Mouse (Mus musculus) lung, postnatal 0 days (tissue): ENCODE measurements around the gene Kcnd3. TPM values are rescaled to one million over a fixed set of nuclear protein-coding genes. Genes with fewer than 3 reads are reported as not detected.

Experiments used
- ATAC-seq: fragments of 200-750 bp; cut with Nextera tagmentation; 2 replicates; pipeline ENCODE4 v1.8.0; 2017; ENCODE audit warnings: moderate library complexity
- DNase-seq: peaks from one replicate; pipeline ENCODE4 v3.0.0-alpha.2; 2016; ENCODE audit warnings: low spot score
- H3K27ac ChIP-seq: fragments of 300-500 bp; sonication (generic); 2 replicates; pipeline ENCODE4 v1.5.1; 2014; ENCODE audit warnings: antibody characterized with exemption, mild to moderate bottlenecking, low read length, mixed read lengths
- H3K27me3 ChIP-seq: fragments of 300-500 bp; sonication (generic); replicated peaks from 2 replicates; pipeline ENCODE4 v1.6.1; 2014; ENCODE audit warnings: low read length, mixed read lengths; ENCODE audit not compliant: insufficient read depth
- H3K36me3 ChIP-seq: fragments of 300-500 bp; sonication (generic); 2 replicates; pipeline ENCODE4 v1.6.1; 2014; ENCODE audit warnings: low read length, mixed read lengths; ENCODE audit not compliant: insufficient read depth
- H3K4me1 ChIP-seq: fragments of 300-500 bp; sonication (generic); 2 replicates; pipeline ENCODE4 v1.6.1; 2014; ENCODE audit warnings: antibody characterized with exemption, low read depth, low read length, mixed read lengths; ENCODE audit not compliant: insufficient read depth
- H3K4me2 ChIP-seq: fragments of 300-500 bp; sonication (generic); replicated peaks from 2 replicates; pipeline ENCODE4 v1.6.1; 2014; ENCODE audit warnings: low read depth, mild to moderate bottlenecking, low read length, moderate library complexity, mixed read lengths
- H3K4me3 ChIP-seq: fragments of 300-500 bp; sonication (generic); 2 replicates; pipeline ENCODE4 v1.5.1; 2014; ENCODE audit warnings: low read depth, low read length
- H3K9ac ChIP-seq: fragments of 300-500 bp; sonication (generic); replicated peaks from 2 replicates; pipeline ENCODE4 v1.6.1; 2014; ENCODE audit warnings: low read depth, mild to moderate bottlenecking
- H3K9me3 ChIP-seq: fragments of 300-500 bp; sonication (generic); 2 replicates; pipeline ENCODE4 v1.6.1; 2016; ENCODE audit warnings: low read length, mixed read lengths
- CTCF ChIP-seq: IDR thresholded peaks from 2 replicates; pipeline ENCODE4 v1.5.1; 2016; ENCODE audit warnings: antibody characterized with exemption, mild to moderate bottlenecking
- EP300 ChIP-seq: IDR thresholded peaks from 2 replicates; pipeline ENCODE4 v1.6.1; 2016; ENCODE audit warnings: antibody characterized with exemption, mild to moderate bottlenecking, control low read depth
- WGBS: fragments of 180-500 bp; shearing (Covaris S2); extraction: QIAGEN DNeasy Blood & Tissue Kit; methylation state at CpG from one replicate; pipeline ENCODE4 v1.1.7; 2014; 5-methylcytosine and 5-hydroxymethylcytosine counted together
- polyA plus RNA-seq: library from polyadenylated mRNA; unstranded; fragments of >200 nt; fragmentation: Nextera tagmentation; extraction: Ambion mirVana; gene quantifications from 2 replicates; pipeline ENCODE4 v1.2.1, GENCODE M21; 2015

The Kcnd3 gene
- polyA plus RNA-seq, 1 experiment from 2014 or later: 0.13 TPM

DNA sequence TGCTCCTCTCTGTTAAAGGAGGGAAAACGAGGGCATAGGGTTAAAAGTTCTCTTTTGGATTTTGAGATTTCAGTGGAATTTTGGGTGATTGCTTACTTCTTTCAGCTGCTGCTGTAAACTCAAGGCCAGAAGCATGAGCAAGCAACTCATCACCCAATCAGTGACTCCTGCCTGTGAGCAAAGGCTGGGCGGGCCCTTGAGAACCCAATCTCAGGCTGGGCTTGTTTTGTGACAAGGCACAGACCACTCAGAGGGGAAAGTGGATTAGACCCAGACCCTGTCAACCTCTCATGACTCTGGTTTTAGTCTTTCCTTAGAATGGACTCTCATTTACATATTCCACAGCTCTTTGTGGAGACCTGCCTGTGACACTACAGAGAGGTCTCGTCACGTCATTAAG, 28.7 kb upstream of the Kcnd3 start:
- Histone ChIP-seq H3K4me3 (no peak overlapping the region), H3K36me3 (no peaks in the 10 kb centered on the region), H3K4me2 (no peak overlapping the region), H3K9me3 (no peaks in the 10 kb centered on the region), H3K4me1 (no peaks in the 10 kb centered on the region), H3K27me3 (no peaks in the 10 kb centered on the region), H3K9ac (no peak overlapping the region), H3K27ac (no peak overlapping the region)
- ATAC-seq: peak; percentile 43; the same call in 1 of the 2 replicates
- peak; percentile 32 for DNase-seq
- TF ChIP-seq EP300 (no peak), CTCF (no peak)
- WGBS: 59% methylated on average over 4 of the region's 4 CpGs

DNA sequence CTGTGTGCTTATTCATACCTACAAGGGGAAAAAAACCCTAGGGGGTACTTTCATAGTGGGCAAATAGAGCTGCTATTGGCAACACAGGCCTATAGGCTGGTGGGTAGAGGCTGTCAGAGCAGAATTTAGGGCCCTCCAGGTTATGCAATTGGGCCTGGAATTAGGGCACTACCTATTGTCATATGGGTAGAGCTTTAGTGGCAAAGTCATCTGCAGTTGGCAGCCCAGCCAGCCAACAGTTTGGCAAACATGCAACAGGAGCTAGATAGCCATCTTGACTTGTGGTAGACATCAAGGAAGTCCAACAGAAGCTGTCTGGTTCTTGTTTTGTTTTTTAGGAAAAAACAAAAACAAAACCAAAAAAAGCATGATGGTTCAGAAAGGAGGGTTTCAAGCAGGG, 23.5 kb upstream of the Kcnd3 start:
- H3K4me1 ChIP-seq: no peaks in the 10 kb centered on the region
- DNase-seq (no peak), ATAC-seq (no peak)
- H3K9me3 ChIP-seq: no peaks in the 10 kb centered on the region
- no peak overlapping the region for H3K27ac ChIP-seq
- no peaks in the 10 kb centered on the region for H3K36me3 ChIP-seq
- no peak overlapping the region for H3K4me2 ChIP-seq
- H3K9ac ChIP-seq: no peak overlapping the region
- no peak overlapping the region for H3K4me3 ChIP-seq
- no peaks in the 10 kb centered on the region for H3K27me3 ChIP-seq
- TF ChIP-seq CTCF: no peak
- no peak for TF ChIP-seq EP300

- Histone ChIP-seq H3K4me1 (no peaks in the 10 kb centered on the region), H3K9ac (no peak overlapping the region), H3K9me3 (no peaks in the 10 kb centered on the region), H3K4me3 (no peak overlapping the region), H3K27me3 (no peaks in the 10 kb centered on the region), H3K36me3 (no peaks in the 10 kb centered on the region), H3K27ac (no peak overlapping the region), H3K4me2 (no peak overlapping the region)
- WGBS: 45% methylated on average over 2 of the region's 2 CpGs
- TF ChIP-seq CTCF (no peak), EP300 (no peak)
- ATAC-seq (no peak), DNase-seq (no peak)
Measured at GRCm38 (mm10) chr3:105436383-105436782, 15.7 kb upstream of the Kcnd3 start.

GRCm38 (mm10) chr3:105436971-105437370, 15.2 kb upstream of the Kcnd3 start:
- Histone ChIP-seq H3K9me3 (no peaks in the 10 kb centered on the region), H3K4me2 (no peak overlapping the region), H3K4me1 (no peaks in the 10 kb centered on the region), H3K27ac (no peak overlapping the region), H3K9ac (no peak overlapping the region), H3K4me3 (no peak overlapping the region), H3K36me3 (no peaks in the 10 kb centered on the region), H3K27me3 (no peaks in the 10 kb centered on the region)
- WGBS: 53% methylated on average over 11 of the region's 11 CpGs
- DNase-seq (peak; percentile 15), ATAC-seq (no peak)
- no peak for TF ChIP-seq EP300
- no peak for TF ChIP-seq CTCF

GRCm38 (mm10) chr3:105440873-105441495, 11.1 kb upstream of the Kcnd3 start:
- Histone ChIP-seq H3K4me1 (no peaks in the 10 kb centered on the region), H3K9ac (no peak overlapping the region), H3K36me3 (no peaks in the 10 kb centered on the region), H3K27ac (no peak overlapping the region), H3K9me3 (no peaks in the 10 kb centered on the region), H3K4me2 (no peak overlapping the region), H3K27me3 (no peaks in the 10 kb centered on the region; the same call in 1 of the 2 replicates), H3K4me3 (no peak overlapping the region)
- WGBS: 55% methylated on average over 4 of the region's 4 CpGs
- ATAC-seq (no peak), DNase-seq (no peak)
- TF ChIP-seq CTCF (peak; percentile 13; the same call in 1 of the 2 replicates), EP300 (no peak)

DNA sequence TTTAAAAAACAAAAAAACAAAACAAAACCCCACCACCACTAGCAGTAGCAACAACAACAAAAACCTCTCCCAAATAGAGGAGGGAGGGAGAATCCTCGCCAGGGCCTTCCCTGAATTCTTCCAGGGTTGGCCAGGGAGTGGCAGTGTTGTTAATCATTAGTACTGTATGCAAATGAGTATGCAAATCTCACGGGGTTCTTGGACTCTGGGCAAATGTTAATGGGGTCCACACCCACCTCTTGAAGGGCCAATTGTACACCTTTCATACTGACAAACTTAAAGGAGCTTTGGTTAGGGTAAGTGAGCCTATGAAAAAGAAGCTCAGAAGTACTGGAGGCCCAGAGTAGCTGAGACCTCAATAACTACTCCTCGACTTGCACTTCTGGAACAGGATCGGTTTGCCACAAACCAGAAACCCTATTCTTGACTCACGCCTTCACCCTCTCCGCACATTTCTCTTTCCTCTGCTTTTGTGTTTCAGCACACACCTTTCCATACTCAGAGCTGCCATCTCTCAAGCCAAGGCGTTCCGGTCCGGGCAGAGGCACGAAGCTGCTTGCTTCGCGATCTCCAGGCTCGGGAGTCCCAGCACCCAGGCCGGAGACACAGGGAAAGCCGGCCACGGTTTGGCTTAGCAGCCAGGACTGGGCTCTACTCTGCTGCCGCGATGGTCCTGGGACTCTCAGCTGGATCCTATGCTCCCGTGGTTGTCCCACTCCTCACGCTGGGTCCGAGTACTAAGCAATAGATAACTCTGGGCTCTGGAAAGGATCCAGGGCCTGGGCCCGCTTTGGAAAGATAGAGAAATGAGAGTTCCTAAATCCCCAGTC, 1.3 kb upstream of the Kcnd3 start:
- under 1% methylated on average over 22 of the region's 22 CpGs for WGBS
- no peaks in the 10 kb centered on the region for H3K36me3 ChIP-seq
- peak; percentile 38 for TF ChIP-seq CTCF
- TF ChIP-seq EP300: no peak
- H3K9ac ChIP-seq: no peak overlapping the region
- no peak overlapping the region for H3K4me3 ChIP-seq
- peaks cover 31% of the 10 kb centered on the region for H3K27me3 ChIP-seq
- H3K9me3 ChIP-seq: no peaks in the 10 kb centered on the region
- DNase-seq: peak; percentile 17
- peak overlapping the region; percentile 99 for H3K4me2 ChIP-seq
- 0 out of 2 replicates have a peak, but pooled peaks cover 5% of the 10 kb centered on the region for H3K4me1 ChIP-seq
- no peak for ATAC-seq
- H3K27ac ChIP-seq: no peak overlapping the region
